Mouse (Mus musculus): ENCODE results near the gene 2610044O15Rik8.
A peak's percentile ranks its signal among the peaks of the same experiment; 100 is the strongest.

Gene 2610044O15Rik8

GRCm38 (mm10) chr8:129234027-129234733 is at the start of gene 2610044O15Rik8:
Gene 2610044O15Rik8 (minus strand): TSS chr8:129234406.
- peak; percentile 100 for DNase-seq

DNA sequence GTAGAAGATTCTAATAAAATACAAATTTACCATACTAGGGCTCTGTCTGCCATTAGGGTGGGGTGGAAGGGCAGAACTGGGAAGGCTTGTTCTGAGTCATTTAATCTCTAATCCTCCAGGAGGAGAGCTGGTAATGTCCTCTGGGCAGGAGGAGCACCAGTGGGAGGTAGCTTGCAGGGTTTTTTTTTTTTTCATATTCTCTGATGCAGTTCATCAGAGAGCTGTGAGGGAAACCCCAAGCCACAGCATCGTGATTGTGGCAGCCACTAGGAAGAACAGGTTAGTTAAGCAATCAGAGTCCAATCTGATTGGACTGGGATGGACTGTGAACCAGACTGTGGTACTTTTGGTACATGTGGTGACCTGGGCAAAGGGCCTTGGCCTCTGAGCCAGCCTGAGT is 31.7 kb upstream of the 2610044O15Rik8 start:
- no peak for DNase-seq

GRCm38 (mm10) chr8:129264296-129264695 is 30.1 kb upstream of the 2610044O15Rik8 start:
- no peak for DNase-seq

GRCm38 (mm10) chr8:129263211-129263927 is 29.2 kb upstream of the 2610044O15Rik8 start:
- peak; percentile 99 for DNase-seq

DNA sequence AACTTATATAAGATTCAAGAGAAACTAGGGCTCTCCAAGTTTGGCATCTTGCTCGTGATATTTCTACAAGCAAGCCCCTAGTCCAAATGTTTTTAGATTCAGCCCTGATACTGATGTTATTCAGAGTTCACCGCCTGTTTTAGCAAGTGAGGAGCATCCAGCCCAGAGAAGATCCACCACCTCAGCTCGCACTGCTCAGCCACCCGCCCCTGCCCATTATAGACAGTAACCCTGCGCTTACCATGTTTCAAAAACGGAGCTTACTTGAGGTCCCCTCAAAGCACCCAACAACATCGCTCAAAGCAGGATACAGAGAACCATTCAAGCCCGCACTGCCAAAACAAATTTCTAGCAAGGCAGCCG is 561 bp downstream of the 2610044O15Rik8 start:
- no peak for DNase-seq
